Mouse (Mus musculus) brain, embryonic 14.5 days (tissue): ENCODE data around the gene Lcor.

Experiments used
- CTCF ChIP-seq: fragments of 200-500 bp; IDR thresholded peaks from 2 replicates; pipeline ENCODE4 v1.5.1; 2012; ENCODE audit warnings: inconsistent platforms, mild to moderate bottlenecking, moderate library complexity, borderline replicate concordance; ENCODE audit not compliant: insufficient read depth, insufficient read length; ENCODE audit errors: extremely low read depth
- POLR2A ChIP-seq: fragments of 200-500 bp; IDR thresholded peaks from 2 replicates; pipeline ENCODE4 v1.6.1; 2012; ENCODE audit warnings: mild to moderate bottlenecking, inconsistent platforms, borderline replicate concordance; ENCODE audit not compliant: poor library complexity, insufficient read depth, insufficient read length, severe bottlenecking; ENCODE audit errors: extremely low read depth

- TF ChIP-seq CTCF (no peak), POLR2A (no peak)
Observed at GRCm38 (mm10) chr19:41557491-41557890, 75.1 kb downstream of the Lcor start.
